Mouse (Mus musculus): ENCODE measurements around the gene Fam131c.

The Fam131c gene

GRCm38 (mm10) chr4:141360846-141361245 lies 7.2 kb upstream of the Fam131c start:
- DNase-seq, result no peak

- peak; percentile 72 for DNase-seq
Measured at GRCm38 (mm10) chr4:141362937-141363548, 5.0 kb upstream of the Fam131c start.

- DNase-seq, result no peak
Measured at GRCm38 (mm10) chr4:141365126-141365525, 2.9 kb upstream of the Fam131c start.

GRCm38 (mm10) chr4:141365876-141366275 lies 2.1 kb upstream of the Fam131c start:
- no peak for DNase-seq

- no peak for DNase-seq
Measured at GRCm38 (mm10) chr4:141372426-141372825, 4.4 kb downstream of the Fam131c start.

- no peak for DNase-seq
Measured at GRCm38 (mm10) chr4:141379674-141380073, 11.7 kb downstream of the Fam131c start.

GRCm38 (mm10) chr4:141382406-141382805 lies 14.4 kb downstream of the Fam131c start:
- no peak for DNase-seq

GRCm38 (mm10) chr4:141385275-141385674 lies 17.3 kb downstream of the Fam131c start:
- DNase-seq, result peak; percentile 47

GRCm38 (mm10) chr4:141386150-141386549 lies 18.1 kb downstream of the Fam131c start:
- no peak for DNase-seq

GRCm38 (mm10) chr4:141387093-141387784 lies 19.2 kb downstream of the Fam131c start:
- peak; percentile 54 for DNase-seq

GRCm38 (mm10) chr4:141387933-141388332 lies 19.9 kb downstream of the Fam131c start:
- DNase-seq, result no peak

- no peak for DNase-seq
Measured at GRCm38 (mm10) chr4:141389366-141390150, 21.5 kb downstream of the Fam131c start.

- DNase-seq, result no peak
Measured at GRCm38 (mm10) chr4:141391293-141391692, 23.3 kb downstream of the Fam131c start.

GRCm38 (mm10) chr4:141394751-141395150 lies 26.7 kb downstream of the Fam131c start:
- DNase-seq, result no peak

GRCm38 (mm10) chr4:141397861-141398260 lies 29.8 kb downstream of the Fam131c start:
- no peak for DNase-seq

- DNase-seq, result no peak
Measured at GRCm38 (mm10) chr4:141398545-141398944, 30.5 kb downstream of the Fam131c start, which contains the start of gene Clcnka. Gene Clcnka, minus strand, starts transcription at chr4:141398724.

- DNase-seq, result no peak
Measured at GRCm38 (mm10) chr4:141400171-141400570, 32.2 kb downstream of the Fam131c start.

- peak; percentile 88 for DNase-seq
Measured at GRCm38 (mm10) chr4:141404518-141405313, 36.7 kb downstream of the Fam131c start.

GRCm38 (mm10) chr4:141405314-141405622 lies 37.2 kb downstream of the Fam131c start:
- DNase-seq, result no peak

GRCm38 (mm10) chr4:141406516-141407299 lies 38.7 kb downstream of the Fam131c start:
- DNase-seq, result no peak

GRCm38 (mm10) chr4:141408577-141408976 lies 40.6 kb downstream of the Fam131c start:
- no peak for DNase-seq

- DNase-seq, result no peak
Measured at GRCm38 (mm10) chr4:141411430-141411992, 43.5 kb downstream of the Fam131c start.

Data from cerebellum, adult 8-10 months (tissue).